Mouse (Mus musculus): ENCODE measurements around the gene Rab9. TPM values are rescaled to one million over a fixed set of nuclear protein-coding genes. Genes with fewer than 3 reads are reported as not detected.

Rab9 gene
- polyA plus RNA-seq, 1 experiment from 2014 or later = 53.2 TPM

GRCm38 (mm10) chrX:166499496-166500190 is 20.0 kb upstream of the Rab9 start:
- H3K4me3 ChIP-seq = no peak overlapping the region
- H3K4me1 ChIP-seq (replicated peaks) = no peaks in the 10 kb centered on the region
- H3K36me3 ChIP-seq = 0 out of 2 replicates have a peak, but pooled peaks cover 7% of the 10 kb centered on the region
- H3K4me2 ChIP-seq = no peak overlapping the region
- no peak for ATAC-seq (ENCODE audit: low FRiP score)
- H3K9me3 ChIP-seq = no peaks in the 10 kb centered on the region
- 92% methylated on average over 1 of the region's 1 CpGs for WGBS
- H3K9ac ChIP-seq = no peak overlapping the region
- H3K27me3 ChIP-seq = no peaks in the 10 kb centered on the region; the same call in 1 of the 2 replicates
- no peak overlapping the region for H3K27ac ChIP-seq

- WGBS = 61% methylated on average over 4 of the region's 4 CpGs
- Histone ChIP-seq H3K9me3 (no peaks in the 10 kb centered on the region), H3K9ac (no peak overlapping the region), H3K4me2 (no peak overlapping the region), H3K36me3 (0 out of 2 replicates have a peak, but pooled peaks cover 3% of the 10 kb centered on the region), H3K27me3 (no peaks in the 10 kb centered on the region; the same call in 1 of the 2 replicates), H3K4me3 (no peak overlapping the region), H3K27ac (no peak overlapping the region), H3K4me1 (replicated peaks) (no peaks in the 10 kb centered on the region)
- ATAC-seq (ENCODE audit: low FRiP score) = no peak
Observed at GRCm38 (mm10) chrX:166497771-166498170, 18.1 kb upstream of the Rab9 start.

- ATAC-seq (ENCODE audit: low FRiP score) = no peak
- 98% methylated on average over 2 of the region's 2 CpGs for WGBS
Observed at GRCm38 (mm10) chrX:166495052-166495451, 15.4 kb upstream of the Rab9 start.

GRCm38 (mm10) chrX:166478631-166479364 is 869 bp downstream of the Rab9 start:
- peak; percentile 64 for ATAC-seq (ENCODE audit: low FRiP score)
- peak overlapping the region; percentile 74 for H3K9ac ChIP-seq
- H3K4me2 ChIP-seq = peak overlapping the region; percentile 62
- 26% methylated on average over 28 of the region's 28 CpGs for WGBS
- H3K4me3 ChIP-seq = peak overlapping the region; percentile 58
- no peaks in the 10 kb centered on the region for H3K36me3 ChIP-seq
- H3K4me1 ChIP-seq (replicated peaks) = peaks cover 16% of the 10 kb centered on the region
- peak overlapping the region; percentile 85 for H3K27ac ChIP-seq
- no peaks in the 10 kb centered on the region for H3K27me3 ChIP-seq
- no peaks in the 10 kb centered on the region for H3K9me3 ChIP-seq

More at GRCm38 (mm10) chrX:166495052-166495451, 15.4 kb upstream of the Rab9 start:
- Histone ChIP-seq H3K27ac (no peak overlapping the region), H3K36me3 (no peaks in the 10 kb centered on the region), H3K4me2 (no peak overlapping the region), H3K4me1 (replicated peaks) (no peaks in the 10 kb centered on the region), H3K4me3 (no peak overlapping the region), H3K9ac (no peak overlapping the region), H3K27me3 (no peaks in the 10 kb centered on the region), H3K9me3 (no peaks in the 10 kb centered on the region)

GRCm38 (mm10) chrX:166477393-166477792 is 2.3 kb downstream of the Rab9 start:
- Histone ChIP-seq H3K9me3 (no peaks in the 10 kb centered on the region), H3K4me1 (replicated peaks) (peaks cover 16% of the 10 kb centered on the region), H3K27ac (no peak overlapping the region), H3K9ac (no peak overlapping the region), H3K36me3 (no peaks in the 10 kb centered on the region), H3K4me2 (peak overlapping the region; percentile 62), H3K27me3 (no peaks in the 10 kb centered on the region), H3K4me3 (peak overlapping the region; percentile 9; the same call in 1 of the 2 replicates)
- ATAC-seq (ENCODE audit: low FRiP score) = no peak
- WGBS = 72% methylated on average over 6 of the region's 6 CpGs

GRCm38 (mm10) chrX:166472612-166473011 is 7.1 kb downstream of the Rab9 start:
- Histone ChIP-seq H3K27me3 (no peaks in the 10 kb centered on the region), H3K4me1 (replicated peaks) (peaks cover 7% of the 10 kb centered on the region; the same call in 1 of the 2 replicates), H3K9ac (no peak overlapping the region), H3K9me3 (no peaks in the 10 kb centered on the region), H3K27ac (no peak overlapping the region), H3K36me3 (no peaks in the 10 kb centered on the region), H3K4me3 (no peak overlapping the region), H3K4me2 (no peak overlapping the region)
- 83% methylated on average over 6 of the region's 6 CpGs for WGBS
- no peak for ATAC-seq (ENCODE audit: low FRiP score)

- no peak overlapping the region for H3K4me2 ChIP-seq
- no peak for ATAC-seq (ENCODE audit: low FRiP score)
- no peak overlapping the region for H3K4me3 ChIP-seq
- WGBS = 95% methylated on average over 7 of the region's 7 CpGs
- H3K9ac ChIP-seq = no peak overlapping the region
- no peak overlapping the region for H3K27ac ChIP-seq
- no peaks in the 10 kb centered on the region for H3K36me3 ChIP-seq
- no peaks in the 10 kb centered on the region for H3K9me3 ChIP-seq
- no peaks in the 10 kb centered on the region for H3K27me3 ChIP-seq
- H3K4me1 ChIP-seq (replicated peaks) = no peaks in the 10 kb centered on the region
Observed at GRCm38 (mm10) chrX:166468321-166468720, 11.3 kb downstream of the Rab9 start.

- no peaks in the 10 kb centered on the region for H3K9me3 ChIP-seq
- 94% methylated on average over 1 of the region's 1 CpGs for WGBS
- ATAC-seq (ENCODE audit: low FRiP score) = no peak
- no peaks in the 10 kb centered on the region for H3K4me1 ChIP-seq (replicated peaks)
- no peak overlapping the region for H3K4me3 ChIP-seq
- H3K9ac ChIP-seq = no peak overlapping the region
- no peak overlapping the region for H3K27ac ChIP-seq
- H3K36me3 ChIP-seq = no peaks in the 10 kb centered on the region; the same call in 1 of the 2 replicates
- 0 out of 2 replicates have a peak, but pooled peaks cover 3% of the 10 kb centered on the region for H3K27me3 ChIP-seq
- H3K4me2 ChIP-seq = no peak overlapping the region
Observed at GRCm38 (mm10) chrX:166455525-166455924, 24.1 kb downstream of the Rab9 start.

- Histone ChIP-seq H3K9me3 (no peaks in the 10 kb centered on the region), H3K27me3 (0 out of 2 replicates have a peak, but pooled peaks cover 3% of the 10 kb centered on the region), H3K4me1 (replicated peaks) (no peaks in the 10 kb centered on the region), H3K4me2 (no peak overlapping the region), H3K36me3 (peaks cover 4% of the 10 kb centered on the region), H3K27ac (no peak overlapping the region), H3K4me3 (no peak overlapping the region), H3K9ac (no peak overlapping the region)
- 78% methylated on average over 3 of the region's 3 CpGs for WGBS
- ATAC-seq (ENCODE audit: low FRiP score) = no peak
Observed at GRCm38 (mm10) chrX:166454331-166454730, 25.3 kb downstream of the Rab9 start.

GRCm38 (mm10) chrX:166453532-166453931 is 26.1 kb downstream of the Rab9 start:
- no peak overlapping the region for H3K27ac ChIP-seq
- no peak overlapping the region for H3K4me3 ChIP-seq
- no peak overlapping the region for H3K4me2 ChIP-seq
- 0 out of 2 replicates have a peak, but pooled peaks cover 3% of the 10 kb centered on the region for H3K27me3 ChIP-seq
- 87% methylated on average over 6 of the region's 6 CpGs for WGBS
- no peaks in the 10 kb centered on the region for H3K9me3 ChIP-seq
- no peaks in the 10 kb centered on the region for H3K4me1 ChIP-seq (replicated peaks)
- H3K9ac ChIP-seq = no peak overlapping the region
- H3K36me3 ChIP-seq = peaks cover 4% of the 10 kb centered on the region
- ATAC-seq (ENCODE audit: low FRiP score) = no peak

GRCm38 (mm10) chrX:166444552-166444951 is 35.1 kb downstream of the Rab9 start:
- Histone ChIP-seq H3K27ac (no peak overlapping the region), H3K27me3 (peaks cover 20% of the 10 kb centered on the region; the same call in 1 of the 2 replicates), H3K9ac (no peak overlapping the region), H3K9me3 (no peaks in the 10 kb centered on the region), H3K4me3 (no peak overlapping the region), H3K4me2 (no peak overlapping the region), H3K36me3 (no peaks in the 10 kb centered on the region; the same call in none of the 2 replicates), H3K4me1 (replicated peaks) (peaks cover 10% of the 10 kb centered on the region)
- no peak for ATAC-seq (ENCODE audit: low FRiP score)
- whole genome bisulfite sequencing = 90% methylated on average over 3 of the region's 3 CpGs

- no peaks in the 10 kb centered on the region for H3K36me3 ChIP-seq
- WGBS = 11% methylated on average over 44 of the region's 44 CpGs
- peaks cover 27% of the 10 kb centered on the region; the same call in 1 of the 2 replicates for H3K27me3 ChIP-seq
- H3K4me3 ChIP-seq = peak within 1 kb of the TSS; percentile 58
- ATAC-seq (ENCODE audit: low FRiP score) = peak; percentile 99
- peak within 1 kb of the TSS; percentile 88 for H3K27ac ChIP-seq
- no peaks in the 10 kb centered on the region for H3K9me3 ChIP-seq
- peaks cover 15% of the 10 kb centered on the region for H3K4me1 ChIP-seq (replicated peaks)
- peak within 1 kb of the TSS; percentile 83 for H3K9ac ChIP-seq
- H3K4me2 ChIP-seq = peak within 1 kb of the TSS; percentile 59
Observed at GRCm38 (mm10) chrX:166440616-166441063, 39.0 kb downstream of the Rab9 start, which contains the start of gene Ofd1. Ofd1 (minus strand) TSS chrX:166440704.
